Mouse (Mus musculus) MEL (cell line): ENCODE measurements around the gene Hnrnpll. TPM values are rescaled to one million over a fixed set of nuclear protein-coding genes. Genes with fewer than 3 reads are reported as not detected.

Source experiments
- DNase-seq: peaks from one replicate; pipeline ENCODE4 v3.0.0; 2011; ENCODE audit warnings: low read depth, low spot score
- H3K27ac ChIP-seq: 2 replicates; pipeline ENCODE4 v1.5.1; 2012; ENCODE audit warnings: low read depth, mild to moderate bottlenecking, control low read depth, low read length, moderate library complexity; ENCODE audit not compliant: control insufficient read depth
- H3K27me3 ChIP-seq, 2 experiments: fragments of 150-350 bp in 1 of 2; sonication (generic) in 1 of 2; 2 replicates each; pipeline ENCODE4 v1.6.1; 2012; ENCODE audit warnings: low read length in 2 of 2, mild to moderate bottlenecking in 2 of 2, improper control_type of control experiment in 1 of 2, moderate library complexity in 1 of 2; ENCODE audit not compliant: insufficient read depth in 2 of 2, control insufficient read depth in 1 of 2
- H3K36me3 ChIP-seq, 2 experiments: 2 replicates each; pipeline ENCODE4 v1.6.1; 2012 to 2014; ENCODE audit warnings: low read length in 2 of 2, improper control_type of control experiment in 1 of 2, inconsistent platforms in 1 of 2, mild to moderate bottlenecking in 1 of 2; ENCODE audit not compliant: insufficient read depth in 2 of 2, control insufficient read depth in 1 of 2
- H3K4me1 ChIP-seq, 2 experiments: fragments of 150-350 bp in 1 of 2; sonication (generic) in 1 of 2; 2 replicates each; pipeline ENCODE4 v1.6.1; 2012; ENCODE audit warnings: low read length in 2 of 2, improper control_type of control experiment in 1 of 2, mild to moderate bottlenecking in 1 of 2; ENCODE audit not compliant: insufficient read depth in 2 of 2, control insufficient read depth in 1 of 2
- H3K4me3 ChIP-seq, 2 experiments: fragments of 150-350 bp in 1 of 2; sonication (generic) in 1 of 2; 2 replicates each; pipeline ENCODE4 v1.5.1; 2012; ENCODE audit warnings: low read depth in 2 of 2, low read length in 2 of 2, mild to moderate bottlenecking in 2 of 2, moderate library complexity in 2 of 2, control low read depth in 1 of 2, improper control_type of control experiment in 1 of 2; ENCODE audit not compliant: control insufficient read depth in 1 of 2, insufficient read depth in 1 of 2
- H3K79me2 ChIP-seq: 2 replicates; pipeline ENCODE4 v1.6.1; 2012; ENCODE audit warnings: mild to moderate bottlenecking, low read length, moderate library complexity; ENCODE audit not compliant: control insufficient read depth, poor library complexity, insufficient read depth
- H3K9ac ChIP-seq: 2 replicates; pipeline ENCODE4 v1.6.1; 2012; ENCODE audit warnings: low read depth, mild to moderate bottlenecking, control low read depth, low read length, moderate library complexity; ENCODE audit not compliant: control insufficient read depth, poor library complexity, severe bottlenecking
- H3K9me3 ChIP-seq: fragments of 150-350 bp; sonication (generic); replicated peaks from 2 replicates; pipeline ENCODE4 v1.6.1; 2012; ENCODE audit warnings: mild to moderate bottlenecking, low read length, improper control_type of control experiment, moderate library complexity; ENCODE audit not compliant: insufficient read depth
- CHD1 ChIP-seq: IDR thresholded peaks from 2 replicates; pipeline ENCODE4 v1.6.1; 2012; ENCODE audit warnings: low read depth, mild to moderate bottlenecking, inconsistent platforms, low read length, improper control_type of control experiment
- E2F4 ChIP-seq: IDR thresholded peaks from 2 replicates; pipeline ENCODE4 v1.6.1; 2011; ENCODE audit warnings: low read depth, low read length, improper control_type of control experiment, borderline replicate concordance
- EP300 ChIP-seq, 2 experiments: IDR thresholded peaks; 2 replicates each; pipeline ENCODE4 v1.6.1; 2011; ENCODE audit warnings: improper control_type of control experiment in 2 of 2, low read length in 2 of 2, low read depth in 1 of 2, mild to moderate bottlenecking in 1 of 2
- ETS1 ChIP-seq: IDR thresholded peaks from 2 replicates; pipeline ENCODE4 v1.6.1; 2012; ENCODE audit warnings: low read depth, mild to moderate bottlenecking, inconsistent platforms, low read length, improper control_type of control experiment, moderate library complexity
- GATA1 ChIP-seq: IDR thresholded peaks from 2 replicates; pipeline ENCODE4 v1.6.1; 2011; ENCODE audit warnings: low read depth, low read length, improper control_type of control experiment
- MAFK ChIP-seq: IDR thresholded peaks from 2 replicates; pipeline ENCODE4 v1.6.1; 2011; ENCODE audit warnings: low read depth, mild to moderate bottlenecking, low read length, improper control_type of control experiment, borderline replicate concordance
- MEF2A ChIP-seq: IDR thresholded peaks from 2 replicates; pipeline ENCODE4 v1.6.1; 2014; ENCODE audit warnings: low read depth, mild to moderate bottlenecking, inconsistent platforms, low read length, improper control_type of control experiment; ENCODE audit not compliant: poor library complexity, insufficient replicate concordance, severe bottlenecking; ENCODE audit errors: extremely low read depth
- MXI1 ChIP-seq: IDR thresholded peaks from 2 replicates; pipeline ENCODE4 v1.6.1; 2011; ENCODE audit warnings: mild to moderate bottlenecking, low read depth, low read length, improper control_type of control experiment
- NRF1 ChIP-seq: IDR thresholded peaks from 2 replicates; pipeline ENCODE4 v1.6.1; 2014; ENCODE audit warnings: low read depth, mild to moderate bottlenecking, inconsistent platforms, low read length, improper control_type of control experiment, moderate library complexity; ENCODE audit not compliant: poor library complexity, insufficient read depth, severe bottlenecking
- POLR2AphosphoS5 ChIP-seq: IDR thresholded peaks from 2 replicates; pipeline ENCODE4 v1.6.1; 2012; ENCODE audit warnings: low read depth, borderline replicate concordance, mild to moderate bottlenecking, inconsistent platforms, low read length, moderate library complexity, mixed read lengths
- RAD21 ChIP-seq: IDR thresholded peaks from 2 replicates; pipeline ENCODE4 v1.6.1; 2011; ENCODE audit warnings: mild to moderate bottlenecking, low read depth, low read length, improper control_type of control experiment
- SIN3A ChIP-seq: IDR thresholded peaks from 2 replicates; pipeline ENCODE4 v1.6.1; 2012; ENCODE audit warnings: low read length, improper control_type of control experiment, inconsistent platforms
- TAL1 ChIP-seq: IDR thresholded peaks from 2 replicates; pipeline ENCODE4 v1.6.1; 2012; ENCODE audit warnings: mild to moderate bottlenecking, inconsistent platforms, low read length, moderate library complexity, mixed read lengths
- TBP ChIP-seq: IDR thresholded peaks from 2 replicates; pipeline ENCODE4 v1.8.0; 2011; ENCODE audit warnings: low read depth, low read length, improper control_type of control experiment
- TCF12 ChIP-seq: IDR thresholded peaks from 2 replicates; pipeline ENCODE4 v1.6.1; 2014; ENCODE audit warnings: low read depth, mild to moderate bottlenecking, inconsistent platforms, low read length, improper control_type of control experiment, moderate library complexity
- UBTF ChIP-seq: IDR thresholded peaks from 2 replicates; pipeline ENCODE4 v1.6.1; 2012; ENCODE audit warnings: low read depth, mild to moderate bottlenecking, inconsistent platforms, low read length, improper control_type of control experiment, moderate library complexity, borderline replicate concordance; ENCODE audit not compliant: insufficient read depth
- ZC3H11A ChIP-seq: IDR thresholded peaks from 2 replicates; pipeline ENCODE4 v1.6.1; 2012; ENCODE audit warnings: low read depth, mild to moderate bottlenecking, inconsistent platforms, low read length, improper control_type of control experiment
- ZKSCAN1 ChIP-seq: IDR thresholded peaks from 2 replicates; pipeline ENCODE4 v1.6.1; 2012; ENCODE audit warnings: low read depth, mild to moderate bottlenecking, inconsistent platforms, low read length, improper control_type of control experiment, moderate library complexity
- ZMIZ1 ChIP-seq: IDR thresholded peaks from 2 replicates; pipeline ENCODE4 v1.6.1; 2012; ENCODE audit warnings: low read depth, mild to moderate bottlenecking, inconsistent platforms, low read length, improper control_type of control experiment, moderate library complexity
- polyA plus RNA-seq, 2 experiments: library from polyadenylated mRNA; stranded (reverse) in 1 of 2; unstranded in 1 of 2; fragments of >175 nt in 1 of 2; fragments of >200 nt in 1 of 2; gene quantifications; 2 replicates each; pipeline versions ENCODE4 v1.2.1 to v1.2.4; 2012; ENCODE audit warnings: low replicate concordance in 2 of 2, low read depth in 1 of 2; ENCODE audit not compliant: insufficient read length in 2 of 2, insufficient read depth in 1 of 2, missing spikeins in 1 of 2
- total RNA-seq: library from RNA; depleted of rRNA; stranded (reverse); fragments of 300-350 nt; gene quantifications from 2 replicates; pipeline ENCODE4 v1.2.3, GENCODE M21; 2012

Gene Hnrnpll
- total and polyA plus RNA-seq, 3 experiments, result 48.7 to 142 (median 77.7) TPM

- no peak for DNase-seq
- H3K9me3 ChIP-seq, result no peaks in the 10 kb centered on the region
- no peak overlapping the region for H3K4me3 ChIP-seq
- H3K27ac ChIP-seq, result no peak overlapping the region
- no peak overlapping the region for H3K9ac ChIP-seq
- no peaks in the 10 kb centered on the region for H3K36me3 ChIP-seq
- H3K79me2 ChIP-seq, result no peaks in the 10 kb centered on the region
- TF ChIP-seq MEF2A, result no peak
- no peak for TF ChIP-seq TCF12
- no peaks in the 10 kb centered on the region for H3K27me3 ChIP-seq
- no peaks in the 10 kb centered on the region for H3K4me1 ChIP-seq
Measured at GRCm38 (mm10) chr17:80088168-80088567, 26.0 kb upstream of the Hnrnpll start.

- DNase-seq, result no peak
- Histone ChIP-seq H3K4me1 (no peaks in the 10 kb centered on the region), H3K9ac (no peak overlapping the region), H3K4me3 (no peak overlapping the region), H3K27me3 (no peaks in the 10 kb centered on the region; a peak in 2 of 4 replicates), H3K9me3 (no peaks in the 10 kb centered on the region), H3K27ac (no peak overlapping the region), H3K79me2 (no peaks in the 10 kb centered on the region), H3K36me3 (no peaks in the 10 kb centered on the region)
- TF ChIP-seq TAL1, result no peak
- no peak for TF ChIP-seq ZMIZ1
- no peak for TF ChIP-seq GATA1
- TF ChIP-seq SIN3A, result no peak
- TF ChIP-seq NRF1, result no peak
- no peak for TF ChIP-seq ZC3H11A
- no peak for TF ChIP-seq MXI1
- no peak for TF ChIP-seq CHD1
- no peak for TF ChIP-seq RAD21
- TF ChIP-seq TBP, result no peak
- no peak for TF ChIP-seq MAFK
- no peak for TF ChIP-seq EP300 (IDR thresholded peaks at IDR 0.05; ENCODE audit: low read depth in 1 of 2, low read length in 2 of 2)
- no peak for TF ChIP-seq ZKSCAN1
Measured at GRCm38 (mm10) chr17:80086591-80086990, 24.5 kb upstream of the Hnrnpll start.

GRCm38 (mm10) chr17:80084424-80084823 is 22.3 kb upstream of the Hnrnpll start:
- no peaks in the 10 kb centered on the region for H3K9me3 ChIP-seq
- no peak overlapping the region for H3K4me3 ChIP-seq
- H3K36me3 ChIP-seq, result no peaks in the 10 kb centered on the region
- TF ChIP-seq E2F4 (no peak), POLR2AphosphoS5 (no peak), MAFK (no peak), MEF2A (no peak), UBTF (no peak), ETS1 (no peak)
- H3K9ac ChIP-seq, result no peak overlapping the region
- H3K79me2 ChIP-seq, result no peaks in the 10 kb centered on the region
- no peak for DNase-seq
- no peaks in the 10 kb centered on the region for H3K4me1 ChIP-seq
- H3K27me3 ChIP-seq, result peaks cover 0 to 5% of the 10 kb centered on the region in 2 experiments
- H3K27ac ChIP-seq, result no peak overlapping the region
